ENCODE assay signal across 27 mouse cellular contexts in genomic region chr7:68929669-68930068, GRCm38 (mm10).
DNase-seq lines count a peak whose midpoint lies in the region; ATAC-seq and TF ChIP-seq lines count a peak whose summit lies in the region.
"Had no signal": no experiment of that assay in that cellular context is flagged by ENCODE, and none has a peak within 500 bp of the region (broad histone marks: within the 10 kb centered on the region; RNA-seq: fewer than 3 reads in every experiment).

No protein-coding gene starts in this region.

- no peak for TF ChIP-seq EP300 in lung, postnatal 0 days (IDR thresholded peaks at IDR 0.05)

- H3K4me3 ChIP-seq in heart, embryonic 11.5 days (ENCODE audit: low read depth, low read length): no peak overlapping the region
- no peak overlapping the region for H3K4me3 ChIP-seq in lung, postnatal 0 days (ENCODE audit: low read depth, low read length)
- no peak overlapping the region for H3K4me3 ChIP-seq in stomach, embryonic 16.5 days (replicated peaks; ENCODE audit: low read length)
- H3K4me3 ChIP-seq: embryonic facial prominence, embryonic 10.5 days; embryonic facial prominence, embryonic 12.5 days; erythroblast, embryonic 14.5 days; forebrain, embryonic 10.5 days; forebrain, embryonic 12.5 days; forebrain, embryonic 15.5 days had no signal

- peak; percentile 34 for DNase-seq in heart, adult 11 months
- DNase-seq in lung, postnatal 0 days (ENCODE audit: low spot score): peak; percentile 25
- no peak for DNase-seq in lung, postnatal 14 days
- no peak for DNase-seq in layer of hippocampus, adult 11-12 months (ENCODE audit: low spot score)
- DNase-seq: adrenal gland, adult 8-10 months; adrenal gland, postnatal 14 days; adrenal gland, postnatal 36 days; B cell, adult 2 months; cerebellum, adult 11-12 months; cerebellum, adult 2 months; cerebellum, adult 9-10 months; cerebellum, postnatal 10 days; cerebellum, postnatal 25 days had no signal

- no peaks in the 10 kb centered on the region for H3K4me1 ChIP-seq in heart, embryonic 11.5 days (ENCODE audit: control insufficient read depth, insufficient read depth, low read length)
- H3K4me1 ChIP-seq in lung, postnatal 0 days (ENCODE audit: insufficient read depth, low read depth, low read length): no peaks in the 10 kb centered on the region
- H3K4me1 ChIP-seq in stomach, embryonic 16.5 days (ENCODE audit: control insufficient read depth, insufficient read depth, low read length): no peaks in the 10 kb centered on the region
- H3K4me1 ChIP-seq: forebrain, embryonic 12.5 days had no signal

- no peak for TF ChIP-seq CTCF in lung, postnatal 0 days (IDR thresholded peaks at IDR 0.05)

- no peak overlapping the region for H3K4me2 ChIP-seq in heart, embryonic 11.5 days
- H3K4me2 ChIP-seq in lung, postnatal 0 days (replicated peaks; ENCODE audit: low read depth, low read length): no peak overlapping the region
- H3K4me2 ChIP-seq in stomach, embryonic 16.5 days (ENCODE audit: low read depth, low read length): no peak overlapping the region
- H3K4me2 ChIP-seq: embryonic facial prominence, embryonic 12.5 days; forebrain, embryonic 12.5 days; forebrain, embryonic 15.5 days had no signal

- WGBS in heart, embryonic 11.5 days (ENCODE audit: insufficient replicate concordance): 81% methylated on average over 4 of the region's 4 CpGs
- 48% methylated on average over 4 of the region's 4 CpGs for WGBS in lung, postnatal 0 days
- 68% methylated on average over 4 of the region's 4 CpGs for WGBS in stomach, embryonic 16.5 days

- H3K9ac ChIP-seq in heart, embryonic 11.5 days (ENCODE audit: low read depth, low read length): no peak overlapping the region
- no peak overlapping the region for H3K9ac ChIP-seq in lung, postnatal 0 days (replicated peaks; ENCODE audit: low read depth)
- no peak overlapping the region for H3K9ac ChIP-seq in stomach, embryonic 16.5 days (ENCODE audit: low read length)
- H3K9ac ChIP-seq: embryonic facial prominence, embryonic 12.5 days; forebrain, embryonic 12.5 days; forebrain, embryonic 15.5 days had no signal

- H3K9me3 ChIP-seq in heart, embryonic 11.5 days (replicated peaks; ENCODE audit: control insufficient read depth, low read length): no peaks in the 10 kb centered on the region
- H3K9me3 ChIP-seq in lung, postnatal 0 days (ENCODE audit: low read length): no peaks in the 10 kb centered on the region
- H3K9me3 ChIP-seq in stomach, embryonic 16.5 days (replicated peaks; ENCODE audit: control insufficient read depth, low read length): no peaks in the 10 kb centered on the region
- H3K9me3 ChIP-seq: embryonic facial prominence, embryonic 10.5 days; embryonic facial prominence, embryonic 12.5 days; forebrain, embryonic 10.5 days; forebrain, embryonic 12.5 days; forebrain, embryonic 15.5 days had no signal

- H3K27ac ChIP-seq in heart, embryonic 11.5 days (ENCODE audit: low read depth, low read length): no peak overlapping the region
- no peak overlapping the region for H3K27ac ChIP-seq in lung, postnatal 0 days (ENCODE audit: low read length)
- no peak overlapping the region for H3K27ac ChIP-seq in stomach, embryonic 16.5 days (ENCODE audit: low read length)
- H3K27ac ChIP-seq: embryonic facial prominence, embryonic 10.5 days; embryonic facial prominence, embryonic 12.5 days; forebrain, embryonic 10.5 days; forebrain, embryonic 12.5 days; forebrain, embryonic 15.5 days had no signal

- ATAC-seq in heart, embryonic 11.5 days (replicated peaks; ENCODE audit: insufficient number of reproducible peaks, low FRiP score, low TSS enrichment): no peak
- peak; percentile 38; the same call in 1 of the 2 replicates for ATAC-seq in lung, postnatal 0 days
- peak; percentile 72; the same call in 1 of the 2 replicates for ATAC-seq in stomach, embryonic 16.5 days (ENCODE audit: insufficient read depth, low FRiP score)
- ATAC-seq in erythroblast, adult 5-6 weeks (replicated peaks; ENCODE audit: low FRiP score, poor library complexity, severe bottlenecking): no peak
- ATAC-seq: activated CD4-positive, CD25-positive, alpha-beta regulatory T cell, adult 4 months; CD4-positive, CD25-positive, alpha-beta regulatory T cell, adult 4 months; forebrain, embryonic 15.5 days; Patski had no signal

- H3K36me3 ChIP-seq in heart, embryonic 11.5 days (ENCODE audit: control insufficient read depth, insufficient read depth, low read length): no peaks in the 10 kb centered on the region
- H3K36me3 ChIP-seq in lung, postnatal 0 days (ENCODE audit: insufficient read depth, low read length): no peaks in the 10 kb centered on the region
- H3K36me3 ChIP-seq in stomach, embryonic 16.5 days (ENCODE audit: control insufficient read depth, insufficient read depth, low read length): no peaks in the 10 kb centered on the region
- H3K36me3 ChIP-seq: embryonic facial prominence, embryonic 10.5 days; embryonic facial prominence, embryonic 12.5 days; forebrain, embryonic 10.5 days; forebrain, embryonic 12.5 days; forebrain, embryonic 15.5 days; G1E had no signal

- H3K27me3 ChIP-seq in heart, embryonic 11.5 days (ENCODE audit: control insufficient read depth, insufficient read depth, low read length): no peaks in the 10 kb centered on the region
- no peaks in the 10 kb centered on the region for H3K27me3 ChIP-seq in lung, postnatal 0 days (replicated peaks; ENCODE audit: insufficient read depth, low read length)
- H3K27me3 ChIP-seq in stomach, embryonic 16.5 days (ENCODE audit: control insufficient read depth, insufficient read depth, low read length): no peaks in the 10 kb centered on the region
- H3K27me3 ChIP-seq: CH12.LX; embryonic facial prominence, embryonic 12.5 days; forebrain, embryonic 12.5 days; forebrain, embryonic 15.5 days had no signal

Comparison
In these comparisons a context has a peak if more than half of its experiments do, and no peak if none do; other contexts are left out.
1. DNase-seq: peak in heart, adult 11 months (single experiment) and lung, postnatal 0 days (single experiment); none in lung, postnatal 14 days (single experiment) and layer of hippocampus, adult 11-12 months (single experiment).
2. ATAC-seq: peak in lung, postnatal 0 days (single experiment) and stomach, embryonic 16.5 days (single experiment); none in heart, embryonic 11.5 days (single experiment) and erythroblast, adult 5-6 weeks (single experiment).